Mouse (Mus musculus) mouse embryonic stem cell (cell line): ENCODE data around the gene Lbp.

Source experiments
- in situ Hi-C, 2 experiments: fragments of 300-500 bp; cut with MboI; formaldehyde crosslinking; loops; 1 replicate in 1 of 2; 3 replicates in 1 of 2; pipeline ENCODE4 v1.14.3; 2019 to 2020; ENCODE audit warnings: low sequenced_read_pairs in 2 of 2, low pct_unique_long_range_greater_than_20kb in 1 of 2, mixed read lengths in 1 of 2; ENCODE audit not compliant: unreplicated experiment in 1 of 2

Lbp gene

DNA sequence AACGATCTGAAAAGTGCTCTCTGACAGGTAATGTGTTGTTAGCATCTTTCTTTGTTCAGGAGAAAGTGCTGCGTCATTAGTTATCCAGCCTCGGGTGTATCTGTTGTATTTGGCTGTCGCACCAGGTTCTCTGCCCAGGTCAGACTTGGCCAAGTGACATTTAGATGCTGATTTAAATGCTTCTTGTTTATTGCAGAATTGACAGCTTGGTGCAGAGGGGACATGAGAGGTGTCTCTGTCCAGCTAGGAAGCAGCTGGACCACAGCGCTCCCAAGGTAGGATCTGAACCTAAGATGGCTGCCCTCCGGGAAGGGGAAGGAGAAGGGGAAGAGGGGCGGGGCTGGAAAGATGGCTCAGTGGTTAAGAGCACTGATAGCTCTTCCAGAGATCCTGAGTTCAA lies 70.5 kb downstream of the Lbp start:
- in situ Hi-C loops, result loop anchor here (25.0 kb wide), 1 partner anchor 261 kb away; no protein-coding TSS in a partner anchor

DNA sequence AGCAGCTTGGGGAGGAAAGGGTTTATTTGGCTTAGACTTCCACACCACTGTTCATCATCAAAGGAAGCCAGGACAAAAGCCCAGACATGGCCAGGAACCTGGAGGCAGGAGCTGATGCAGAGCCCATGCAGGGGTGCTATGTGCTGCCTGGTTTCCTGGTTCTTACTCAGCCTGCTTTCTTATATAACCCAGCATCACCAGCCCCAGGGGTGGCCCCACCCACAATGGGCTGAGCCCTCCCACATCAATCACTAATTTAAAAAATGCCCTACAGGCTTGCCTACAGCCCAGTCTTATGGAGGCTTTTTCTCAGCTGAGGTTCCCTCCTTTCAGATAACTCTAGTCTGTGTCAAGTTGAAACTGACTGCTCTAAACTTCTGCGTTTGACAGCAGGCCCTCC lies 71.5 kb downstream of the Lbp start:
- in situ Hi-C loops, result loop anchor here (25.0 kb wide), 1 partner anchor 259 kb away; no protein-coding TSS in a partner anchor

DNA sequence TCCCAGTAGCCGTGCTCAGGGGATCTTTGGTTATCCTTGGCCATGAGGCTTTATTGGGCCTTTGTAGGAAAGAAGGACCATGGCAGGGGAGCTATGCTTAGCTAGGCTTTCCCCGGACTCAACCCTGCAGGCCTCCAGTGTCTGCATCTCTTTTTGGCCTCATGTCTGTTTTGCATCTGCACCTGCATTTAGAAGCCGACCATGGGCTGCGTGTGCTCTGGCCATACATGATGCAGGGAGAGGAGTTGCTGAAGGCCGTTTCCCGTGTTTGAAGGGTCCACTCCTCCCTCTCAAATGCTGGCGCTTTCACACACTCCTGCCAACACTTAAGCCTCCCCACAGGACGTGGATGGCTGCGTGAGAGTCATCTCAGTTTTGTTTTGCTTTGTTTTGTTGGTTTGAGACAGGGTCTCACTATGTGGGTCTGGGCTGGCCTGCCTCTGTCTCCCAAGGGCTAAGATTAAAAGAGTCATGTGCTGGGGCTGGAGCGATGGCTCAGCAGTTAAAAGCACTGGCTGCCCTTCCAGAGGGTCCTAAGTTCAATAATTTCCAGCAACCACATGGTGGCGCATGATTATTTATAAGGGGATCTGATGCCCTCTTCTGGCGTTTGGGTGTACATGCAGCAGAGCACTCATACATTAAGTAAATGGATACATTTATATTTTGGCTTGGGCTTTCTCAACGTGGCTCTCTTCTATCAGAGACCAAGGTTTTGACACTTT lies 73.2 kb downstream of the Lbp start:
- in situ Hi-C loops, result loop anchor here (25.0 kb wide), 1 partner anchor 258 kb away; no protein-coding TSS in a partner anchor
